Mouse (Mus musculus): Measurements from ENCODE around the gene Paqr6.
"Not testable (repeated sequence)": the region's sequence is repeated elsewhere in the genome, so short reads cannot be mapped to it uniquely, and the experiment has no call there.

Paqr6 gene

GRCm38 (mm10) chr3:88365705-88366361 is 1.4 kb downstream of the Paqr6 start:
- DNase-seq (ENCODE audit: low read depth, low spot score) = no peak

DNA sequence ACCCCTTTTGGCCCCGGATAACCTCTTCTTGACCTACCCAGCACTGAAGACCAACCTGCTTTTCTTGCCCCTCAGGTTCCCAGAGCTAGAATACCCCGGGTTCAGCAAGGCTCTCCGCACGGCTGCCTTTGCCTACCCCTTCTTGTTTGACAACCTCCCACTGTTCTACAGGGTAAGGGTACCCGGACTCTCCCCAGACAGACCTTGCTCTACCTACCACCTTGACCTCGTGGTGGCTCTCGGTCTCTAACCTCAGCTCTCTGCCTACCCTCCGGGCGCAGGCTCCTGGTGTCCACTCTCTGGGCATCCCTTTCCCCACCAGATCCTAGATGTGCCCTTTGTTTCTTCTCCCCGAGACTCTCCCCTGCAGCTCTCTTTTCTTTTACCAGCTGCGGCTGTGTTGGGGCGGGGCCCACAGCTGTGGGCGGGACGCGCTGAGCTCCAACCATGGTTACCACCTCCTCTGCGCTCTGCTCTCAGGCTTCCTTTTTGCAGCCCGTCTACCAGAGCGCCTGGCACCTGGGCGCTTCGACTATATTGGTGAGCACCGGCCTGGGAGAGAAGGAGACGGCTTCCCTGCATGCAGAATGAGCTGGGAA is 2.5 kb downstream of the Paqr6 start:
- DNase-seq (ENCODE audit: low read depth, low spot score) = peak; percentile 46

DNA sequence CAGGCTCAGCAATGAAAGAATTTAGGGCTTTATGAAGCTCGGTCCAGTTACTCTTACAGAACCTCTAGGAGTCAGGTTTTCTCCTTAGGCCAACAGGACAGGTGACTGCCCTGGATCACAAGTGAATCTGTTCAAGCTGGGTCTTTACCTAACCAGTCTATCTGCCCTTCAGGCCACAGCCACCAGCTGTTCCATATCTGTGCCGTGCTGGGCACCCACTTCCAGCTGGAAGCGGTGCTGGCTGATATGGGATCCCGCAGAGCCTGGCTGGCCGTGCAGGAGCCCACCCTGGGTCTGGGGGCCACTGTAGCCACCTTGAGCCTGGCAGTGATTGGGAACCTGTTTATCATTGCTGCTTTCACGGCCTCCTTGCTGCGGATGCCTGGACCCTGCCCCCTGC is 3.1 kb downstream of the Paqr6 start:
- not testable (repeated sequence) for DNase-seq (ENCODE audit: low read depth, low spot score)

DNA sequence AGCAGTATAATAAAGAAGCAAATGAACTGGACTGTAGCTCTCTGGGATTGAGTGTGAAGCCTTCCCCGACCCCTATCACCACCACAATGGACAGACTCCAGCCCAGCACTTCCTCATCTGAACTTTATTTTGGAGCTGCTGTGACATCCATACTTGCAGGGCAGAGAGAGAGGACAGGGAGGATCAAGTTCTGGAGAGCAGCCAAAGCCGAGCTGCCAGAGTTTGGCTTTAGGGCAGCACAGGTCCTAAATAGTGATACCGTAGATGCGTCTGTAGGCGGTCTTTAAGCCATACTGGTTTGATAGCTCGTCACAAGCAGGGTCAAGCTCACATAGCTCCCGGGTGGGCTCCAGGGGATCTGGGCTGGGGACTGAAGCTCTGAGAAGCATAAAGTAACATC is 4.1 kb downstream of the Paqr6 start:
- DNase-seq (ENCODE audit: low read depth, low spot score) = not testable (repeated sequence)

- DNase-seq (ENCODE audit: low read depth, low spot score) = not testable (repeated sequence)
Observed at GRCm38 (mm10) chr3:88372643-88373042, 8.3 kb downstream of the Paqr6 start, which contains the start of gene Bglap3. Gene Bglap3 (minus strand): TSS chr3:88372743.

- peak; percentile 69 for DNase-seq (ENCODE audit: low read depth, low spot score)
Observed at GRCm38 (mm10) chr3:88375750-88376626, 11.6 kb downstream of the Paqr6 start.

- not testable (repeated sequence) for DNase-seq (ENCODE audit: low read depth, low spot score)
Observed at GRCm38 (mm10) chr3:88376644-88377043, 12.3 kb downstream of the Paqr6 start.

GRCm38 (mm10) chr3:88378599-88378998 is 14.2 kb downstream of the Paqr6 start, which contains the start of gene Bglap2:
Gene Bglap2 (minus strand): TSS chr3:88378699.
- DNase-seq (ENCODE audit: low read depth, low spot score) = not testable (repeated sequence)

- DNase-seq (ENCODE audit: low read depth, low spot score) = peak; percentile 59
Observed at GRCm38 (mm10) chr3:88381389-88382315, 17.3 kb downstream of the Paqr6 start.

DNA sequence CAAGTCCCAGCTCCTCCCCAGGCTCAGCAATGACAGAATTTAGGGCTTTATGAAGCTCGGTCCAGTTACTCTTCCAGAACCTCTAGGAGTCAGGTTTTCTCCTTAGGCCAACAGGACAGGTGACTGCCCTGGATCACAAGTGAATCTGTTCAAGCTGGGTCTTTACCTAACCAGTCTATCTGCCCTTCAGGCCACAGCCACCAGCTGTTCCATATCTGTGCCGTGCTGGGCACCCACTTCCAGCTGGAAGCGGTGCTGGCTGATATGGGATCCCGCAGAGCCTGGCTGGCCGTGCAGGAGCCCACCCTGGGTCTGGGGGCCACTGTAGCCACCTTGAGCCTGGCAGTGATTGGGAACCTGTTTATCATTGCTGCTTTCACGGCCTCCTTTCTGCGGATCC is 18.0 kb downstream of the Paqr6 start:
- not testable (repeated sequence) for DNase-seq (ENCODE audit: low read depth, low spot score)

- no peak for DNase-seq (ENCODE audit: low read depth, low spot score)
Observed at GRCm38 (mm10) chr3:88384364-88384763, 20.0 kb downstream of the Paqr6 start, which contains the start of gene Bglap. Gene Bglap (minus strand): TSS chr3:88384464.

DNA sequence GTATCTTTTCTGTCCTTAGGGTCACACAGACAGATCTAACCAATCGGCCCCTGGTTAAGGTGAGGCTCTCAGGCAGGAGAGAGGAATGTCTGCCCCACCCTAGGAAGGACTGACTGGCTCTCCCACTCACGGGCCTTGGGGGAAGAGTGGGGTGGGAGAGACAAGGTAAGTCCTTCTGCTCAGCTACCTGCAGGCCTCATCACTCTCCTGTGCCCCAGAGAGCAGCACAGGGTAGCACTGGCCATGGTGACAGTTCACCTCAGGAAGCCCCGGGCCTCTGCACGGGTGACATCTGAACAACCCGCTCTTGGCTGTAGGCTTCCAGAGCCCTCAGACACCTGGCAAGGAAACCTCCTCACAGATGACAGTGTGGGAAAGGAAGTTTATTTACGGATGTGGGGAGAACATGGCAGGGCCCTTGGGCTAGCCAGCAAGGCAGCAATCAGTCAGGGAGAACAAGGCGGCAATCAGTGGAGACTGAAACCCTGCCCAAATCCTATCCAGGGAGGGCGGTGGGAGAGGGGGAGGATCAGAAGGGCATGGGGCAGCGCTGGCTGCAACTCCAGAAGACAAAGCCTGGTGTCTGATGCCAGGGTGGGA is 29.5 kb downstream of the Paqr6 start:
- peak; percentile 71 for DNase-seq (ENCODE audit: low read depth, low spot score)

DNA sequence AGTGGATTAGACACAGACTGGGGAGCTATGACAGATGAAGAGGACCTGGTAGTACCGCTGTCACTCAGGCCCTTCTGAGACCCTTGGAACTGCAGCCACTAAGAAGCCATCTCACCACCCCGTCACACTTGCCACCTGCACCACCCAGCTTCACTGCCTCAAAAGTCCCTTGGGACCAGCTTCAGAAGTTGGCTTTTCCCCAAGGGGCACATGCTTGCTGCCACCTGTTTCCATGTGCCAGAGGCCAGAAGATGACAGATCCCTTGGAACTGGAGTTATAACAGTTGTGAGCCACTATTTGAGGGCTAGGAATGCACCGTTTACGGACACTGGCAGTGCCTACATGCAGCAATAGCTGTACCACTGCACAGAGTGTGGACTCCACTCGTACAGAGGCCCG is 30.9 kb downstream of the Paqr6 start:
- DNase-seq (ENCODE audit: low read depth, low spot score) = no peak

GRCm38 (mm10) chr3:88395742-88396141 is 31.4 kb downstream of the Paqr6 start:
- no peak for DNase-seq (ENCODE audit: low read depth, low spot score)

DNA sequence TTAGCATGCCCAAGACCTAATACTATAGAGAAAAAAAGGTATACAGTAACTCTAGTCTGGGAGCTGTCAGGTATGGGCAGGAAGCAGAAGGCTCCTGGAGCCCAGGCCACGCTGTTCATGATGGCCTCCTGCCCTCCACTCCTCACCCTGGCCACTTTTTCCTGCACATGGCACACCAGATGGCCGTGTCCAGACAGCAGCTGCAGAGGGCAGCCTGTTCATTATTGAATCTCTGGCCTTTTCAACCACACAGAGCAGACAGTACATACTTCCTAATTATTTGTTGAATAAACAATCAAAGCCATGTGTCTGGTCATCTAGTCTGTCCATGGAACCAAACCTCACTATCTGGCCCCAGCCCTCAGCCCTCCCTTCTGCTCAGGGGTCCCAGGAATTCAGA is 34.3 kb downstream of the Paqr6 start:
- peak; percentile 93 for DNase-seq (ENCODE audit: low read depth, low spot score)

- no peak for DNase-seq (ENCODE audit: low read depth, low spot score)
Observed at GRCm38 (mm10) chr3:88403522-88404230, 39.3 kb downstream of the Paqr6 start.

GRCm38 (mm10) chr3:88407090-88407489 is 42.7 kb downstream of the Paqr6 start:
- DNase-seq (ENCODE audit: low read depth, low spot score) = peak; percentile 96

DNA sequence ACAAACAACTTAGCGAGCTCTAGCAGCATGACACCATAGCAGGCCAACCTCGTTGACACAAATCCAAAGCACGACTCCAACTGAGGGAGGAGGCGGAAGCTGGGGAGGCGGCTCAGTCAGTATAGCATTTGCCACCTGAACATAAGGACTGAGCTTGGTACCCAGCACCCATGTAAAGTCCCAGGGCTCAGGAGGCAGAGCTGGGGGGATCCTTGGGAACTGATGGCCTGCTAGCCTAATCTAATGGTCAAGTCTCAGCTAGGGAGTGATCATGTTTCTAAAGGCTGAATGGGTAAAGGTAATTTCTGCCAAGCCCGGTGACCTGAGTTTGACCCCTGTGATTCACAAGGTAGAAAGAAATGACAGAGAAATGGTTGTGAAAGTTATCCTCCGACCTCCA is 43.1 kb downstream of the Paqr6 start:
- no peak for DNase-seq (ENCODE audit: low read depth, low spot score)

DNA sequence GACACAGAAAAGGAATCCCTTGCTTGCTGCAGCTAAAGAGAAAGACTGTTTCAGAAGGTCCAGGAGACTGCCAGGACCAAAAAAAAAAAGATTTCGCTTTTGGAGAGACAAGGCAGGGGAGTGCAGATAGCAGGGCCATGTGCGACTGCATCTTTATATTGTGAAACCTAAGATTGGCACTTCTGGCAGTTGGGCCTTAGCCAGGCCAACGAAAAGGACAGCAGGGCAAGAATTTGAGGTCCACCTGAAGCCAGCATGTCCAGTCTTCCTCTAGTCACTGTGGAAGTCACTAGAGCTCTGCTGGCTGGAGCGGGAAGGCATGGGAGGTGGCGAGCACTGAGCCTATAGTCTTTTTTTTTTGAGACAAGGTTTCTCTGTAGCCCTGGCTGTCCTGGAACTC is 44.6 kb downstream of the Paqr6 start:
- DNase-seq (ENCODE audit: low read depth, low spot score) = no peak
